ENCODE assay signal across 20 mouse cellular contexts in genomic region chrX:140609938-140610337, GRCm38 (mm10). TPM values are rescaled to one million over a fixed set of nuclear protein-coding genes. Genes with fewer than 3 reads are reported as not detected.
DNase-seq lines count a peak whose midpoint lies in the region; ATAC-seq and TF ChIP-seq lines count a peak whose summit lies in the region.
"Had no signal": no experiment of that assay in that cellular context is flagged by ENCODE, and none has a peak within 500 bp of the region (broad histone marks: within the 10 kb centered on the region; RNA-seq: fewer than 3 reads in every experiment).

No protein-coding gene starts in this region.

- no peaks in the 10 kb centered on the region for H3K9me3 ChIP-seq in heart, embryonic 13.5 days
- no peaks in the 10 kb centered on the region for H3K9me3 ChIP-seq in MEL (replicated peaks; ENCODE audit: insufficient read depth, low read length)
- H3K9me3 ChIP-seq: G1E had no signal

- no peak for DNase-seq in heart, adult 9 months (ENCODE audit: low spot score in 2 of 2)
- peak; percentile 29 for DNase-seq in MEL (ENCODE audit: low read depth, low spot score)
- DNase-seq: adrenal gland, adult 2 months; adrenal gland, adult 8-10 months; adrenal gland, postnatal 10 days; adrenal gland, postnatal 14 days; adrenal gland, postnatal 25 days; adrenal gland, postnatal 36 days; B cell, adult 2 months; cerebellum, adult 11 months; cerebellum, adult 11-12 months; cerebellum, adult 18-20 months; cerebellum, adult 2 months had no signal

- 34% methylated on average over 4 of the region's 4 CpGs for WGBS in heart, embryonic 13.5 days

- no peak overlapping the region for H3K4me3 ChIP-seq in heart, embryonic 13.5 days
- no peak overlapping the region for H3K4me3 ChIP-seq in MEL (ENCODE audit: control insufficient read depth in 1 of 2, insufficient read depth in 1 of 2, low read depth in 2 of 2, low read length in 2 of 2)

- no peaks in the 10 kb centered on the region for H3K36me3 ChIP-seq in heart, embryonic 13.5 days
- peaks cover 0 to 20% of the 10 kb centered on the region in 2 experiments; a peak in 2 of 4 replicates for H3K36me3 ChIP-seq in MEL (ENCODE audit: control insufficient read depth in 1 of 2, insufficient read depth in 2 of 2, low read length in 2 of 2)
- H3K36me3 ChIP-seq: G1E had no signal

- peak overlapping the region; percentile 8; the same call in 1 of the 2 replicates for H3K27ac ChIP-seq in heart, embryonic 13.5 days (replicated peaks)
- H3K27ac ChIP-seq in MEL (ENCODE audit: control insufficient read depth, low read depth, low read length) = no peak overlapping the region

- TF ChIP-seq POLR2A in MEL (IDR thresholded peaks at IDR 0.05; ENCODE audit: control insufficient read depth in 1 of 2, insufficient read depth in 1 of 2, low read depth in 1 of 2, low read length in 2 of 2, poor library complexity in 1 of 2) = no peak

- H3K4me1 ChIP-seq in heart, embryonic 13.5 days = no peaks in the 10 kb centered on the region
- peaks cover 2 to 21% of the 10 kb centered on the region in 2 experiments; a peak in 2 of 4 replicates for H3K4me1 ChIP-seq in MEL (ENCODE audit: control insufficient read depth in 1 of 2, insufficient read depth in 2 of 2, low read length in 2 of 2)

- no peak for ATAC-seq in heart, embryonic 13.5 days (ENCODE audit: extremely low read depth, insufficient number of reproducible peaks, low FRiP score, low TSS enrichment)
- ATAC-seq in inflammation-experienced regulatory T-cells, adult 6 months = no peak
- ATAC-seq: activated CD4-positive, CD25-positive, alpha-beta regulatory T cell, adult 4 months; CD4-positive, CD25-positive, alpha-beta regulatory T cell, adult 4 months; Patski had no signal

- no peak for TF ChIP-seq CTCF in MEL (IDR thresholded peaks at IDR 0.05 in 2 of 3, conservative IDR thresholded peaks at IDR 0.05 in 1 of 3; ENCODE audit: control insufficient read depth in 1 of 3, insufficient read depth in 1 of 3, low read depth in 2 of 3, low read length in 3 of 3, poor library complexity in 1 of 3, severe bottlenecking in 1 of 3)

- peak; percentile 64 to 65; a peak in 3 of 4 replicates for TF ChIP-seq EP300 in MEL (IDR thresholded peaks at IDR 0.05; ENCODE audit: low read depth in 1 of 2, low read length in 2 of 2)

- H3K9ac ChIP-seq in heart, embryonic 13.5 days = no peak overlapping the region
- H3K9ac ChIP-seq in MEL (ENCODE audit: control insufficient read depth, low read depth, low read length, poor library complexity, severe bottlenecking) = no peak overlapping the region

- peaks cover 4% of the 10 kb centered on the region; the same call in 1 of the 2 replicates for H3K27me3 ChIP-seq in heart, embryonic 13.5 days (replicated peaks)
- no peaks in the 10 kb centered on the region for H3K27me3 ChIP-seq in MEL (ENCODE audit: control insufficient read depth in 1 of 2, insufficient read depth in 2 of 2, low read length in 2 of 2)
- H3K27me3 ChIP-seq: CH12.LX had no signal

- H3K4me2 ChIP-seq in heart, embryonic 13.5 days = no peak overlapping the region

- no peak for TF ChIP-seq RAD21 in MEL (IDR thresholded peaks at IDR 0.05; ENCODE audit: low read depth, low read length)

- no peaks in the 10 kb centered on the region for H3K79me2 ChIP-seq in MEL (ENCODE audit: control insufficient read depth, insufficient read depth, low read length, poor library complexity)

TF ChIP-seq in MEL, 35 proteins besides CTCF, POLR2A, EP300 and RAD21:
- no peak for TF ChIP-seq HCFC1 (IDR thresholded peaks at IDR 0.05; ENCODE audit: low read depth, low read length)
- no peak for TF ChIP-seq USF1 (IDR thresholded peaks at IDR 0.05; ENCODE audit: low read depth, low read length)
- no peak for TF ChIP-seq MXI1 (IDR thresholded peaks at IDR 0.05; ENCODE audit: low read depth, low read length)
- TF ChIP-seq ETS1 (IDR thresholded peaks at IDR 0.05; ENCODE audit: low read depth, low read length) = peak; percentile 76
- TF ChIP-seq KAT2A (conservative IDR thresholded peaks at IDR 0.05; ENCODE audit: low read depth, low read length) = no peak
- no peak for TF ChIP-seq USF2 (IDR thresholded peaks at IDR 0.05; ENCODE audit: borderline replicate concordance in 1 of 2, insufficient read depth in 1 of 2, low read depth in 1 of 2, low read length in 2 of 2)
- no peak for TF ChIP-seq E2F4 (IDR thresholded peaks at IDR 0.05; ENCODE audit: borderline replicate concordance, low read depth, low read length)
- TF ChIP-seq TCF12 (IDR thresholded peaks at IDR 0.05; ENCODE audit: low read depth, low read length) = peak; percentile 43
- TF ChIP-seq SIN3A (IDR thresholded peaks at IDR 0.05; ENCODE audit: low read length) = 0 out of 2 replicates have a peak, but pooled peaks have one; percentile 22
- TF ChIP-seq GABPA (IDR thresholded peaks at IDR 0.05; ENCODE audit: low read depth, low read length) = peak; percentile 57; the same call in 1 of the 2 replicates
- TF ChIP-seq RCOR1 (IDR thresholded peaks at IDR 0.05; ENCODE audit: low read depth, low read length) = no peak
- no peak for TF ChIP-seq SMC3 (IDR thresholded peaks at IDR 0.05; ENCODE audit: low read depth, low read length)
- no peak for TF ChIP-seq POLR2AphosphoS2 (IDR thresholded peaks at IDR 0.05; ENCODE audit: low read length)
- TF ChIP-seq GATA1 (IDR thresholded peaks at IDR 0.05; ENCODE audit: low read depth, low read length) = peak; percentile 46
- no peak for TF ChIP-seq CHD2 (IDR thresholded peaks at IDR 0.05; ENCODE audit: low read length)
- TF ChIP-seq NELFE (IDR thresholded peaks at IDR 0.05; ENCODE audit: low read depth, low read length) = no peak
- TF ChIP-seq MEF2A (IDR thresholded peaks at IDR 0.05; ENCODE audit: extremely low read depth, insufficient replicate concordance, low read depth, low read length, poor library complexity, severe bottlenecking) = peak; percentile 91; the same call in 1 of the 2 replicates
- TF ChIP-seq MYB (IDR thresholded peaks at IDR 0.05; ENCODE audit: low read depth, low read length) = 0 out of 2 replicates have a peak, but pooled peaks have one; percentile 26

RNA-seq across cellular contexts. Expression of gene Tsc22d3, which starts 9.5 kb away (rescaled TPM):
- 163 and 212 TPM in 2 replicates for polyA plus RNA-seq in heart, embryonic 13.5 days (2015; fragmentation: Nextera tagmentation; extraction: Ambion mirVana)
- total RNA-seq in MEL (2012; rRNA removed) = 29.5 and 35.9 TPM in 2 replicates
- polyA plus RNA-seq in MEL (2012; ENCODE audit: insufficient read depth in 1 of 2, insufficient read length in 2 of 2, low read depth in 1 of 2, low replicate concordance in 2 of 2, missing spikeins in 1 of 2) = 10 to 100 TPM in 1 of 2 experiments, not detected in 1; 32.7 TPM
- 100 to 1,000 TPM; 154 to 316 (median 209) TPM for polyA plus RNA-seq in inflammation-experienced regulatory T-cells, adult 6 months (2017; shearing (Covaris generic))

RNA-seq across cellular contexts. Expression of gene Mid2, which starts 54.5 kb away (rescaled TPM):
- polyA plus RNA-seq in heart, embryonic 13.5 days (2015; fragmentation: Nextera tagmentation; extraction: Ambion mirVana) = 8.5 and 9.7 TPM in 2 replicates
- not detected in 2 replicates for total RNA-seq in MEL (2012; rRNA removed)
- not detected for polyA plus RNA-seq in MEL (2012; ENCODE audit: insufficient read depth in 1 of 2, insufficient read length in 2 of 2, low read depth in 1 of 2, low replicate concordance in 2 of 2, missing spikeins in 1 of 2)
- polyA plus RNA-seq in inflammation-experienced regulatory T-cells, adult 6 months (2017; shearing (Covaris generic)) = 1 to 10 TPM in 2 of 3 experiments, under 1 TPM in 1; 0.62 to 3.0 (median 1.4) TPM
- polyA plus RNA-seq: G1E had no signal
